Mouse (Mus musculus) small intestine, adult 2 months (tissue): ENCODE results near the gene Ffar1. TPM values are rescaled to one million over a fixed set of nuclear protein-coding genes. Genes with fewer than 3 reads are reported as not detected.

Experiments
- H3K27ac ChIP-seq: fragments of 200-500 bp; 2 replicates; pipeline ENCODE4 v1.5.1; 2012; ENCODE audit warnings: low read depth, low read length, control low read depth, inconsistent platforms; ENCODE audit not compliant: insufficient read depth
- H3K27me3 ChIP-seq: fragments of 200-500 bp; 2 replicates; pipeline ENCODE4 v1.6.1; 2012; ENCODE audit warnings: mild to moderate bottlenecking, moderate library complexity, low read length, inconsistent platforms; ENCODE audit not compliant: control insufficient read depth, insufficient read depth
- H3K36me3 ChIP-seq: fragments of 200-500 bp; 2 replicates; pipeline ENCODE4 v1.6.1; 2012; ENCODE audit warnings: mild to moderate bottlenecking, low read length, control low read depth, inconsistent platforms; ENCODE audit not compliant: control insufficient read depth, insufficient read depth
- H3K4me1 ChIP-seq: fragments of 200-500 bp; 2 replicates; pipeline ENCODE4 v1.6.1; 2012; ENCODE audit warnings: low read length, inconsistent platforms, mixed read lengths; ENCODE audit not compliant: control insufficient read depth, insufficient read depth, insufficient read length
- H3K4me3 ChIP-seq: fragments of 200-500 bp; 2 replicates; pipeline ENCODE4 v1.5.1; 2012; ENCODE audit warnings: low read depth, mild to moderate bottlenecking, control low read depth, inconsistent platforms, low read length, moderate library complexity
- CTCF ChIP-seq: fragments of 200-500 bp; IDR thresholded peaks from 2 replicates; pipeline ENCODE4 v1.5.1; 2012; ENCODE audit warnings: low read depth, mild to moderate bottlenecking, control low read depth, inconsistent platforms, low read length, moderate library complexity, mixed read lengths; ENCODE audit not compliant: insufficient replicate concordance, insufficient read length; ENCODE audit errors: extremely low read depth
- POLR2A ChIP-seq: fragments of 200-500 bp; IDR thresholded peaks from 2 replicates; pipeline ENCODE4 v1.6.1; 2012; ENCODE audit warnings: low read depth, mild to moderate bottlenecking, control low read depth, inconsistent platforms, low read length, moderate library complexity
- WGBS: fragments of 180-500 bp; shearing (Covaris S2); methylation state at CpG from one replicate; pipeline ENCODE4 v1.1.7; 2018; 5-methylcytosine and 5-hydroxymethylcytosine counted together
- polyA plus RNA-seq: library from polyadenylated mRNA; depleted of rRNA; stranded (reverse); fragments of >200 nt; gene quantifications from 2 replicates; pipeline ENCODE4 v1.2.3, GENCODE M21; 2012

Gene Ffar1
- polyA plus RNA-seq, 1 experiment: 2.2 TPM

DNA sequence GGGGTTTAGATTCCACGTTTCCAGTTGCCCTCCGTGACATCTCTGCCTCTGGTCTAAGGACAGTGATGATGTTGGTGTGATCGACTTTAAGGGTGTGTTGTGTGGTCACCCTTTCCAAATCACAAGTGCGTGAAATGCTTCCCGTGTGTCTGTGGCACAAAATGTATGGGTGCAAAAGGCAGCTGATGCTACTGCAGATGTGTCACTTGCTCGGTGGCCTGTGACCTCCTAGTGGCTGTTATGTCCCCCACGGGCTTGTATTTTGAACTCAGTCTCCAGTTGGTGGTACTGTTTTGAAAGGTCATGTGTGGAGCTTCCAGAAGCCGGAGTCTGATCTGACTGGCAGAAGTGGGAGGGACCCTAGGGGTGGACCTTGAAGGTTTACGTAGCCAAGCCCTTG lies 30.4 kb upstream of the Ffar1 start:
- peaks cover 8% of the 10 kb centered on the region for H3K4me1 ChIP-seq
- H3K36me3 ChIP-seq: no peaks in the 10 kb centered on the region
- H3K27me3 ChIP-seq: no peaks in the 10 kb centered on the region
- no peak overlapping the region for H3K4me3 ChIP-seq
- WGBS: 87% methylated on average over 9 of the region's 9 CpGs
- H3K27ac ChIP-seq: no peak overlapping the region
- no peak for TF ChIP-seq CTCF
- no peak for TF ChIP-seq POLR2A

DNA sequence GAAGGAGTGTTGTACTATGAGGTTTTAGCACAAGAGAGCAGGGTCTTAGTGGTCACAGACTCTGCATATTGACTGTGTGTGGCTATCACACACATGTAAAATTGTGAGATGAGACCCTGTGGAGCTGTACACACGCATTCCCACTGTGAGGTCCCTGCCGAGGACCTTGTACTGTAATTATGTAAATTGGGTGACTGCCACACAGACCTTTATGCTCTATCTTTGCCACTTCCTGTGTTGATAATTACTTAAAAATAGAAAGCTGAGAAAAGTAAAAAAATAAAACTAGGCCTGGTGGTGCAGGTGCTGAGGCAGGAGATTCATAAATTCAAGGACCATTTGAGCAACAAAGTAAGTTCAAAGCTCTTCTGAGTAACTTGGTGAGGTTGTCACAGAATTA lies 29.3 kb upstream of the Ffar1 start:
- WGBS: 15% methylated on average over 2 of the region's 2 CpGs

DNA sequence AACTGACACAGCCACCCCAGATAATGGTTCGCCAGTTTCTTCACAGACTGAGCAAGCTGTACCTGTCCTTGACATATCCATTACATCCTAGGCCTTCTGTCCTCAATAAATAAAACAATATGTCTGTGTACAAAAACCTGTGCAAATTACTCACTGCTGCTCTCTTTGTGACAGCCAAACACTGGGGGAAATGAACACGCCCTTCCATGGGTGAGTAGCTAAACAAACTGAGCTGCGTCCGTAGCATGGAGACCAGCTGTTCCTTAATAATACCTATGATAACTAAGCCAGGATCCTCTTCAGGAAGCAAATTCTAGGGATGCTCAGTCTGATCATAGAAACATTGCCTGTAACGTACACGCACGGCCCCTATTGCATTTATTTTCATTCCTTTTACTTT lies 27.4 kb upstream of the Ffar1 start:
- peaks cover 2% of the 10 kb centered on the region; the same call in 1 of the 2 replicates for H3K4me1 ChIP-seq
- 72% methylated on average over 7 of the region's 7 CpGs for WGBS
- no peaks in the 10 kb centered on the region for H3K27me3 ChIP-seq
- no peaks in the 10 kb centered on the region for H3K36me3 ChIP-seq
- no peak overlapping the region for H3K4me3 ChIP-seq
- no peak overlapping the region for H3K27ac ChIP-seq
- TF ChIP-seq CTCF: no peak
- TF ChIP-seq POLR2A: no peak

More for the DNA sequence above, 29.3 kb upstream of the Ffar1 start:
- H3K4me3 ChIP-seq: no peak overlapping the region
- no peak for TF ChIP-seq POLR2A
- no peak for TF ChIP-seq CTCF
- H3K27ac ChIP-seq: no peak overlapping the region
- no peaks in the 10 kb centered on the region for H3K36me3 ChIP-seq
- no peaks in the 10 kb centered on the region for H3K27me3 ChIP-seq
- H3K4me1 ChIP-seq: peaks cover 8% of the 10 kb centered on the region

DNA sequence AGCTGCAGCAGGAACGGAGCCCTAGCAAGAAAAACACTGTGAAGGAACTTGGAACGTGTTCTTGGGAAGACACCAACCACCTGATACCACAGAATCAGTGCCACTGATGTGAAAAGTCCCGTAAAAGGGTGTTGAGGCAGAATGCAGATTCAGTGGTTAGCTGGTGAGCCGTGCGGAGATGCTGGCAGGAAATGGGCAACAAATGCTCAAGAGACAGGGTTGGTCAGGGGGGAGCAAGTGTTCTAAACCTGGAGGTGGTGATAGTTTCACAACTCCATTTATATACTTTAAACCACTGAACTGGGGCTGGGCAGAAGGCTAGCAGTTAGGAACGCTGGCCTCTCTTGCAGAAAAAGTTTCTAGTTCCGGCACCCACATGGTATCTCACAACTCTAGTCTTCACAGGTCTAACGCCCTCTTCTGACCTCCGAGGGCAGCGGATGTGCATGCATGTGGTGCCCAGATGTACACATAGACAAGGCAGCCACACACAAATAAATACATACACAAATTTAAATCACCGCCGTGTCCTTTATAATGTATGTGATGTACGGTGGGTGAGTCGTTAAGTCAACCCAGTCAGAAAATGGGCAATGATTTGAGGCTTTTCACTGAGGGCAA lies 26.3 kb upstream of the Ffar1 start:
- H3K27me3 ChIP-seq: no peaks in the 10 kb centered on the region
- H3K4me3 ChIP-seq: no peak overlapping the region
- H3K27ac ChIP-seq: peak overlapping the region; percentile 42; the same call in 1 of the 2 replicates
- peaks cover 2% of the 10 kb centered on the region; the same call in 1 of the 2 replicates for H3K4me1 ChIP-seq
- H3K36me3 ChIP-seq: no peaks in the 10 kb centered on the region
- TF ChIP-seq CTCF (no peak), POLR2A (no peak)
- 78% methylated on average over 14 of the region's 14 CpGs for WGBS

DNA sequence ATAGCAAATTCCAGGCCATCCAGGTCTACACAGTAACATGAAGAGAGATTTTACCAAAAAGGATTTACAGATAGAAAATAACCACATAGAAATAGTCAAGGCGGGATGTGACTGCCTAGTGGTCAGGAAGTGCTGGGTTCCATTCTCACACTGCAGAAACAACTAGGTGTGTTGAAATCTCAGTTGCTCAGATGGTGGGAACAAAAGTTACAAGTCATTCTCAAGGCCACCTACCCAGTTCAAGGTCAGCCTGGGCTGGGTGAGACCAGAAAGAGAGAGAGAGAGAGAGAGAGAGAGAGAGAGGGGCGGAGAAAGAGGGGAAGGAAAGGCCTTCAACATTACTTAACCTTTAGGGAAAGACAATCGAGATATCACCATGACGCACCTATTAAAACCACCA lies 25.5 kb upstream of the Ffar1 start:
- no peaks in the 10 kb centered on the region for H3K36me3 ChIP-seq
- TF ChIP-seq POLR2A (no peak), CTCF (no peak)
- H3K4me3 ChIP-seq: no peak overlapping the region
- 78% methylated on average over 4 of the region's 4 CpGs for WGBS
- H3K27ac ChIP-seq: 0 out of 2 replicates have a peak overlapping the region, but pooled peaks have one; percentile 12
- H3K4me1 ChIP-seq: peaks cover 2% of the 10 kb centered on the region; the same call in 1 of the 2 replicates
- no peaks in the 10 kb centered on the region for H3K27me3 ChIP-seq

DNA sequence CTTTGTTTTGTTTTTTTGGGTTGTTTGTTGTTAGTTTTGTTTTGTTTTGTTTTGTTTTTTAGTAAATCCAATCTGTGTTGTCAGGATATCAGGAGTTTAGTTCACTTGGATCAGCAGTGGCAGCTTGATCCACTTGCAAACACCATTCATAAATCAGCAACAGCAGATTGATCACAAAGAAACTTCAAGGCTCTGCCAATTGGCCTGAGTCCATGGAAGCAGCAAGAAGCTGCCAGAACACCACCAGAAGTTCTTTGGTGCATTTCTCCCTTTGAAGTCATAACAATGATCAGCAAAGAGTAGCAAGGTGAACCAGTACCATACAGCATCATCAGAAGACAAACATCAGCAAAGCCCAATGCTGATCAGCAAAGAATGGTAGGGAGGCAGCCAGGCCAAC lies 22.7 kb upstream of the Ffar1 start:
- TF ChIP-seq POLR2A (no peak), CTCF (no peak)
- H3K27ac ChIP-seq: no peak overlapping the region
- H3K4me1 ChIP-seq: no peaks in the 10 kb centered on the region
- H3K36me3 ChIP-seq: no peaks in the 10 kb centered on the region
- H3K27me3 ChIP-seq: no peaks in the 10 kb centered on the region
- H3K4me3 ChIP-seq: no peak overlapping the region

DNA sequence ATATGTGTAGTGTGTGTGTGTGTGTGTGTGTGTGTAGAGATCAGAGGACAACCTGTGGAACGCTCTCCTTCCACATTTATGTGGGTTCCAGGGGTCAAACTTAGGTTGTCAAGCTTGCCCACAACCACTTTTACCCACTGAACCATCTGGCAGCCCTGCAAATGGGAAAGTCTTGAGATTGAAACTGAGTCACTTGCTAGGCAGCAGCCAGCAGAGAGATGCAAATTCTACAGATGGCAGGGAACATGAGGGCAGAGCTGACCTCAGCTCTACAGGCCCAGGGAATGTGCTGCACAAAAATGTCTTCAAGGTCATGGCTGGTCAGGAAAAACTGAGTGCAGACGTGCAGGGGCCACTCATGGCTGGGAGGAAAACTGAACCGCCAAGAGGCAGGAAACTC lies 20.0 kb upstream of the Ffar1 start:
- WGBS: 76% methylated on average over 3 of the region's 3 CpGs

More for the DNA sequence above, 20.0 kb upstream of the Ffar1 start:
- TF ChIP-seq CTCF (no peak), POLR2A (no peak)
- no peak overlapping the region for H3K4me3 ChIP-seq
- H3K36me3 ChIP-seq: no peaks in the 10 kb centered on the region
- H3K27ac ChIP-seq: no peak overlapping the region
- no peaks in the 10 kb centered on the region for H3K27me3 ChIP-seq
- no peaks in the 10 kb centered on the region for H3K4me1 ChIP-seq
